9 mouse cellular contexts compared by ENCODE assay signal in the genomic region with DNA sequence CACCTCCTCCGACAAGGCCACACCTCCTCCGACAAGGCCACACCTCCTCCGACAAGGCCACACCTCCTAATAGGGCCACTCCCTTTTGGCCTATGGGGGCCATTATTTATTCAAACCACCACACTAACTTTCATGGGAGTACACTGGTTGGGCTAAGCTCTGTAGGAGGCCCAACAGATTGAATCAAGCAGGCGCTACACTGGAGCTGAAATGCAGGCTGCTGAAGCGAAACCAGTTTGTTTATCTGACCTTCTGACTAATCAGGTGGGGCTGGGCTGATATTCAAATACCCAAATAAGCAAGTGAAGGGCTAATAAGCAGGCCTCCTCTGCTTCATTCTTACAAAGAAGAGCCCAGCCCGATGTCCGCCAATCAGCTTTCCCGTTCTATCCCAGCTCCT.
DNase-seq lines count a peak whose midpoint lies in the region.
"Had no signal": no experiment of that assay in that cellular context is flagged by ENCODE, and none has a peak within 500 bp of the region (broad histone marks: within the 10 kb centered on the region; RNA-seq: fewer than 3 reads in every experiment).

No protein-coding gene starts in this region.

- H3K27ac ChIP-seq in limb, embryonic 10.5 days, result no peak overlapping the region

- no peaks in the 10 kb centered on the region for H3K27me3 ChIP-seq in limb, embryonic 10.5 days (ENCODE audit: low read depth, poor library complexity, severe bottlenecking)

- WGBS in limb, embryonic 10.5 days, result 80% methylated on average over 8 of the region's 8 CpGs

- no peaks in the 10 kb centered on the region for H3K9me3 ChIP-seq in limb, embryonic 10.5 days (replicated peaks)

- no peak overlapping the region for H3K4me3 ChIP-seq in limb, embryonic 10.5 days

- peak; percentile 26 for DNase-seq in ovary, adult 18-20 months (ENCODE audit: low spot score)
- DNase-seq in ovary, postnatal 10 days (ENCODE audit: low spot score), result no peak
- peak; percentile 83 for DNase-seq in kidney, adult 11 months
- DNase-seq in kidney, postnatal 4 days, result peak; percentile 40 to 61
- peak; percentile 62 for DNase-seq in urinary bladder, postnatal 36 days (ENCODE audit: low spot score in 2 of 2)
- DNase-seq in thymus, postnatal 4 days, result no peak
- DNase-seq in limb, embryonic 10.5 days (ENCODE audit: low spot score), result no peak
- DNase-seq: gastrocnemius, postnatal 14 days; lung, embryonic 14.5 days had no signal

- no peaks in the 10 kb centered on the region for H3K4me1 ChIP-seq in limb, embryonic 10.5 days

- no peaks in the 10 kb centered on the region for H3K36me3 ChIP-seq in limb, embryonic 10.5 days

Comparison
In these comparisons a context has a peak if more than half of its experiments do, and no peak if none do; other contexts are left out.
1. DNase-seq: peak in ovary, adult 18-20 months (single experiment), kidney, adult 11 months (single experiment), kidney, postnatal 4 days (2 of 2) and urinary bladder, postnatal 36 days (2 of 2); none in ovary, postnatal 10 days (single experiment), thymus, postnatal 4 days (single experiment) and limb, embryonic 10.5 days (single experiment).